Mouse (Mus musculus): ENCODE data around the gene Snrpd3.

GRCm38 (mm10) chr10:75565906-75566305, 48.6 kb downstream of the Snrpd3 start:
- TF ChIP-seq POLR2A (IDR thresholded peaks at IDR 0.05; ENCODE audit: insufficient read length, low read depth), result no peak
- no peak for TF ChIP-seq TCF12 (IDR thresholded peaks at IDR 0.05; ENCODE audit: insufficient read depth, poor library complexity, severe bottlenecking)
- no peak for TF ChIP-seq TCF3 (IDR thresholded peaks at IDR 0.05; ENCODE audit: insufficient read length, low read depth)

All from myocyte (in vitro differentiated cells).